Mouse (Mus musculus) erythroblast, embryonic 14.5 days (primary cell): Measurements from ENCODE around the gene Tenm4.

Experiments
- GATA1 ChIP-seq: IDR thresholded peaks from 2 replicates; pipeline ENCODE4 v1.6.1; 2012; ENCODE audit warnings: low read length, inconsistent platforms, mixed read lengths
- TAL1 ChIP-seq: IDR thresholded peaks from 3 replicates; pipeline ENCODE4 v1.6.1; 2012; ENCODE audit warnings: low read length, inconsistent platforms, mixed read lengths

- TF ChIP-seq TAL1 (no peak), GATA1 (no peak)
Observed at GRCm38 (mm10) chr7:96597871-96598270, 426.8 kb downstream of the Tenm4 start.
